Mouse (Mus musculus) myocyte (in vitro differentiated cells): Measurements from ENCODE around the gene Ctbp2. TPM values are rescaled to one million over a fixed set of nuclear protein-coding genes. Genes with fewer than 3 reads are reported as not detected.

Experiments
- H3K27me3 ChIP-seq: one replicate; pipeline ENCODE4 v1.6.1; 2011; ENCODE audit not compliant: control insufficient read depth, insufficient read depth, insufficient read length
- H3K36me3 ChIP-seq: one replicate; pipeline ENCODE4 v1.6.1; 2011; ENCODE audit not compliant: control insufficient read depth, insufficient read depth
- H3K4me2 ChIP-seq: one replicate; pipeline ENCODE4 v1.6.1; 2011; ENCODE audit warnings: low read depth, control low read depth
- H3K4me3 ChIP-seq: one replicate; pipeline ENCODE4 v1.5.1; 2011; ENCODE audit warnings: mild to moderate bottlenecking, control low read depth, moderate library complexity
- H3K79me2 ChIP-seq: one replicate; pipeline ENCODE4 v1.6.1; 2011; ENCODE audit not compliant: control insufficient read depth, insufficient read depth
- H3ac ChIP-seq: one replicate; pipeline ENCODE4 v1.6.1; 2011; ENCODE audit not compliant: control insufficient read depth, insufficient read length
- CEBPB ChIP-seq: IDR thresholded peaks from 2 replicates; pipeline ENCODE4 v1.6.1; 2011; ENCODE audit warnings: mild to moderate bottlenecking, moderate library complexity; ENCODE audit not compliant: poor library complexity, insufficient read depth, severe bottlenecking
- E2F4 ChIP-seq: IDR thresholded peaks from one replicate; pipeline ENCODE4 v1.6.1; 2011; ENCODE audit warnings: mild to moderate bottlenecking, control low read depth, moderate library complexity; ENCODE audit not compliant: insufficient read depth
- MAX ChIP-seq: IDR thresholded peaks from one replicate; pipeline ENCODE4 v1.6.1; 2011; ENCODE audit warnings: low read depth, mild to moderate bottlenecking, control low read depth
- MYOD1 ChIP-seq, 3 experiments: IDR thresholded peaks; one replicate each; pipeline ENCODE4 v1.6.1; 2011; ENCODE audit warnings: control low read depth in 2 of 3, low read depth in 2 of 3, mild to moderate bottlenecking in 2 of 3, moderate library complexity in 1 of 3; ENCODE audit not compliant: insufficient read length in 2 of 3, control insufficient read depth in 1 of 3
- MYOG ChIP-seq, 3 experiments: IDR thresholded peaks; one replicate each; pipeline ENCODE4 v1.6.1; 2011; ENCODE audit warnings: control low read depth in 2 of 3, low read depth in 2 of 3, mild to moderate bottlenecking in 2 of 3; ENCODE audit not compliant: insufficient read length in 2 of 3, control insufficient read depth in 1 of 3, insufficient read depth in 1 of 3
- POLR2A ChIP-seq: IDR thresholded peaks from one replicate; pipeline ENCODE4 v1.6.1; 2011; ENCODE audit warnings: low read depth, mild to moderate bottlenecking, control low read depth, moderate library complexity; ENCODE audit not compliant: insufficient read length
- POLR2AphosphoS2 ChIP-seq: IDR thresholded peaks from one replicate; pipeline ENCODE4 v1.6.1; 2011; ENCODE audit warnings: low read depth, control low read depth; ENCODE audit not compliant: insufficient read length
- REST ChIP-seq: IDR thresholded peaks from one replicate; pipeline ENCODE4 v1.6.1; 2011; ENCODE audit warnings: mild to moderate bottlenecking, control low read depth, moderate library complexity; ENCODE audit not compliant: insufficient read depth, insufficient read length
- SRF ChIP-seq: IDR thresholded peaks from one replicate; pipeline ENCODE4 v1.6.1; 2011; ENCODE audit warnings: low read depth; ENCODE audit not compliant: control insufficient read depth, insufficient read length
- TCF12 ChIP-seq: IDR thresholded peaks from one replicate; pipeline ENCODE4 v1.6.1; 2011; ENCODE audit warnings: mild to moderate bottlenecking, control low read depth; ENCODE audit not compliant: poor library complexity, insufficient read depth, severe bottlenecking
- TCF3 ChIP-seq: IDR thresholded peaks from one replicate; pipeline ENCODE4 v1.6.1; 2011; ENCODE audit warnings: low read depth, control low read depth; ENCODE audit not compliant: insufficient read length
- USF1 ChIP-seq: IDR thresholded peaks from one replicate; pipeline ENCODE4 v1.6.1; 2011; ENCODE audit warnings: low read depth, mild to moderate bottlenecking, control low read depth, moderate library complexity
- polyA plus RNA-seq: library from polyadenylated mRNA; unstranded; fragments of >200 nt; fragmentation: generic; extraction: Trizol; gene quantifications from one replicate; pipeline ENCODE4 v1.2.1, GENCODE M21; 2012; ENCODE audit warnings: missing spikeins

Gene Ctbp2
- polyA plus RNA-seq, 1 experiment: 22.4 TPM

DNA sequence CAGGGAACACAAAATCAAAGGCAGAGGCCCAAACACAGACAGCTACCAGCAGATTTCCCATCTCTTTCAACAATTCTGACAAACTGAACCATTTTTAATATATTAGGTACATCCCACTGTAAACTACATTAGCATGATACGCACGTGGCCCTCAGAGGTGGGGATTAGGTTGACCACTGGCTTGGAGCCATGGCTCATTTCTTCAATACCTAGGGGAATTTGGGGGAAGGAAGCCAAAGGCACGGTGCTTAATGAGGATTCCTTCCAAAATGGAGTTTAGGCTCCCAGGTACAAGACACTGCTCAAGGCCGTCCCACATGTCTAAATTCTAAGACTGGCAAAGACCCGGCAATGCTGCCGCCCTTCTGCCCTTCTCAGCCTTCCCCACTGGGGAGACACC, 121.9 kb downstream of the Ctbp2 start:
- Histone ChIP-seq H3K79me2 (peaks cover 18% of the 10 kb centered on the region), H3K4me2 (no peak overlapping the region), H3K27me3 (no peaks in the 10 kb centered on the region), H3K36me3 (no peaks in the 10 kb centered on the region), H3K4me3 (no peak overlapping the region), H3ac (no peak overlapping the region)
- TF ChIP-seq MYOD1 (IDR thresholded peaks at IDR 0.05; ENCODE audit: control insufficient read depth in 1 of 3, insufficient read length in 2 of 3, low read depth in 2 of 3) (no peak), MYOG (IDR thresholded peaks at IDR 0.05; ENCODE audit: control insufficient read depth in 1 of 3, insufficient read depth in 1 of 3, insufficient read length in 2 of 3, low read depth in 2 of 3) (no peak), MAX (no peak), CEBPB (no peak), USF1 (no peak), POLR2A (no peak), POLR2AphosphoS2 (no peak), E2F4 (no peak), REST (no peak), TCF3 (no peak)

DNA sequence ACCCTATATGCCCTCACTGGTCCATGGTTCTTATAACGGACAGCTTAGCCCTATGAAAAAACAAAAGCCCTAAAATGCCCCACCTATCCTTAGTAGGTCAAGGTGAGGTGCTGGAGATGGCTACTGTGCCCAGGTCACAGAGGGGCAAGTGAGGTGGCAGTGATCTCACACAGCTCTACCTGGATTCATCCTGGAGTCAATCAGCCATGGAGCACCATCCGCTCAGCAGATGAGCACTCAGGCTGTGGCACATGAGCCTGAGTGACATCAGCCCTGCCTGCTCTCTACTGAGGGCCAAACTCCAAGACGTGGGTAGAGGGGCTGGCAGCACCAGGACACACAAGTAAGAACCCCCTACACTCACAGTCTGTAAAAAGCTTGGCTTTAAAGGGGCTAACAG, 122.8 kb downstream of the Ctbp2 start:
- H3K79me2 ChIP-seq: peaks cover 10% of the 10 kb centered on the region
- no peak overlapping the region for H3ac ChIP-seq
- H3K36me3 ChIP-seq: no peaks in the 10 kb centered on the region
- TF ChIP-seq MYOG (IDR thresholded peaks at IDR 0.05; ENCODE audit: control insufficient read depth in 1 of 3, insufficient read depth in 1 of 3, insufficient read length in 2 of 3, low read depth in 2 of 3) (no peak), REST (no peak), CEBPB (no peak), TCF12 (no peak), POLR2A (no peak), SRF (no peak), MYOD1 (IDR thresholded peaks at IDR 0.05; ENCODE audit: control insufficient read depth in 1 of 3, insufficient read length in 2 of 3, low read depth in 2 of 3) (no peak), POLR2AphosphoS2 (no peak), E2F4 (no peak), MAX (no peak), USF1 (no peak), TCF3 (no peak)
- no peak overlapping the region for H3K4me3 ChIP-seq
- H3K27me3 ChIP-seq: no peaks in the 10 kb centered on the region
- H3K4me2 ChIP-seq: no peak overlapping the region

DNA sequence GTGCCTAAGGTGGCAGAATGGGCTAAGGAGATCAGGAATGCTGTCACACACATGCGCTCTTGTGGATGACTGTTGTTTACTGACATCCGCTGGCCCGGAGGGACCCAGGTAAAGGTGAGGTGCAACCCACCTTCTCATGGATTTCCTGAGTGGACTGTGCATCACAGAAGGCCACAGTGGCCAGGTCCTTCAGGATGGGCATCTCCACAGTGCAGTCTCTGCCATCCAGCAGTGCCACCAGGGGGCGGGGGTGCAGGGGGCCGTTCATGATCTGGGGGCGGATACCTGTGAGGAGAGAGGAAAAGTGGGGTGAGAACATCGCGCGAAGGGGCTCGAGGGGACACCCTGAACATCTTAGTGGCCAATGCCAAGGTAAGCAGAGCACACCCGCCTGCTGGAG, 125.1 kb downstream of the Ctbp2 start:
- Histone ChIP-seq H3ac (no peak overlapping the region), H3K79me2 (peaks cover 5% of the 10 kb centered on the region), H3K4me3 (no peak overlapping the region), H3K36me3 (no peaks in the 10 kb centered on the region), H3K27me3 (no peaks in the 10 kb centered on the region), H3K4me2 (no peak overlapping the region)
- TF ChIP-seq MYOG (IDR thresholded peaks at IDR 0.05; ENCODE audit: control insufficient read depth in 1 of 3, insufficient read depth in 1 of 3, insufficient read length in 2 of 3, low read depth in 2 of 3) (no peak), SRF (no peak), REST (no peak), MAX (no peak), TCF3 (no peak), USF1 (no peak), CEBPB (no peak), MYOD1 (IDR thresholded peaks at IDR 0.05; ENCODE audit: control insufficient read depth in 1 of 3, insufficient read length in 2 of 3, low read depth in 2 of 3) (no peak), E2F4 (no peak), TCF12 (no peak), POLR2AphosphoS2 (no peak), POLR2A (no peak)

DNA sequence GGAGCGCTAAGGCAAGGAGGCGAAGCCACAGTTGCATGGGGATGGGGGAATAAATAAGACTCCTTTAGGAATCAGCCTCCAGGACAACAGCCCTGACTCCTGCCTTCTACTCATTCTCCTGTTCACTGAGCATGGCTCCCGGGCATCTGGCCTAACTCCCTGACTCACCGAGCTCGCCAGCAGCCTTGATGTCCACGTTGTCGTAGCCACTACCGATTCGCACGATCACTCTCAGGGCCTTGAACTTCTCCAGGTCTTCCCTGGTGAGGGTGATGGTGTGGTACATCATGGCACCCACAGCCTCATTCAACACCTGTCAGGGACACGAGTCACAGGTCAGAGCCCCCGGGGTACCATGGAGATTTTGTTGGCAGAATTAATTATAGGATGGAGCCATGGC, 125.5 kb downstream of the Ctbp2 start:
- Histone ChIP-seq H3K4me2 (no peak overlapping the region), H3ac (no peak overlapping the region), H3K4me3 (no peak overlapping the region), H3K79me2 (peaks cover 5% of the 10 kb centered on the region), H3K27me3 (no peaks in the 10 kb centered on the region), H3K36me3 (no peaks in the 10 kb centered on the region)
- TF ChIP-seq POLR2AphosphoS2 (no peak), TCF3 (no peak), MYOG (IDR thresholded peaks at IDR 0.05; ENCODE audit: control insufficient read depth in 1 of 3, insufficient read depth in 1 of 3, insufficient read length in 2 of 3, low read depth in 2 of 3) (no peak), E2F4 (no peak), USF1 (no peak), MAX (no peak), POLR2A (no peak)

DNA sequence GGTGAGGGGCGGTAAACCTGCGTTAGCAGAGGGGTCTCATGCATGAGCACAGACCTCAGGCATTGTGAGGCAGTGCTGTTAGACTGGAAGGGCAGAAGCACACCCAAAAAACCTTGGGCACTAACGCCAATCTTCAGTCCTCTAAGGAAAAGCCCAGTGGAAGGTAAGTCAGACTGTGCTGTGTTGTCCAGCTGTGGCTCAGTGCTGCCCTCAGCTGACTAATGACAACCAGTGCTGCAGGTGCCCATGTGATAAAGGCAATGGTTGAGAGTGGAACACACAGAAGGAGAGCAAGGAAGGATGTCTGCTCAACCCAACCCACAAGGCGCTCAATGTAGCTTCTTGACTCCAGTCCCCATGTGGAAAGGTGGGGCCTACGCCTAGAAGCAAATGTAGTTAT, 127.8 kb downstream of the Ctbp2 start:
- no peaks in the 10 kb centered on the region for H3K79me2 ChIP-seq
- no peak overlapping the region for H3K4me2 ChIP-seq
- no peaks in the 10 kb centered on the region for H3K27me3 ChIP-seq
- no peak overlapping the region for H3K4me3 ChIP-seq
- TF ChIP-seq REST: no peak
- no peak for TF ChIP-seq TCF12
- TF ChIP-seq TCF3: no peak
- no peak overlapping the region for H3ac ChIP-seq
- peaks cover 3% of the 10 kb centered on the region for H3K36me3 ChIP-seq
